Mouse (Mus musculus): ENCODE results near the gene Mettl7a3.

Mettl7a3 gene

DNA sequence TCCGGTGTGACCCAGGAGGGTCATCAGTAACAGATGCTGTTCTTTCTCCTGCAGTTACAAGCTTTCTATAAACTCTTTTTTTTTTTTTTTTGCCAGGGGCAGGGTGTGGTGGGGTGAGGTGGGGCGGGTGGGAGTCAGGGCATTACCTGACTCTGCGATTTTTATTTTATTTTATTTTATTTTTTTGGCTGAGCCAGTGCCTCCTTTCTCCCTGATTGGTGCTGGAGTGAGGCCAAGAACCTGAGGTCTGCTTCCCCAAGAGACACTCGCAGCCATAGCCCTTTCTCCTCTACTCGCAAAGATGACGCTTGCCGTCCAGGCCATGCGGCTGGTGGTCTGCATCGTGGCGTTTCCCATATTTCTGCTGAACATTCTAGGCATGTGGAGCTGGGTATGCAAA is at the start of gene Mettl7a3:
Mettl7a3 (plus strand) TSS at position 301 of the 400 bp plus-strand sequence.
- ChIA-PET CTCF (interaction anchor here in 3 of 4 experiments (0.6 to 1.6 kb wide), 10 partner anchors 9 to 427 kb away, joined by 3 to 8 read pairs (median 4); partner anchors contain the start of genes Methig1 (in 1 of the 3) and Mettl7a2 (in 1 of the 3)), POLR2A (interaction anchor here (0.6 to 1.5 kb wide), 8 partner anchors 12 to 363 kb away, joined by 3 to 5 read pairs (median 4); no protein-coding TSS in a partner anchor)

DNA sequence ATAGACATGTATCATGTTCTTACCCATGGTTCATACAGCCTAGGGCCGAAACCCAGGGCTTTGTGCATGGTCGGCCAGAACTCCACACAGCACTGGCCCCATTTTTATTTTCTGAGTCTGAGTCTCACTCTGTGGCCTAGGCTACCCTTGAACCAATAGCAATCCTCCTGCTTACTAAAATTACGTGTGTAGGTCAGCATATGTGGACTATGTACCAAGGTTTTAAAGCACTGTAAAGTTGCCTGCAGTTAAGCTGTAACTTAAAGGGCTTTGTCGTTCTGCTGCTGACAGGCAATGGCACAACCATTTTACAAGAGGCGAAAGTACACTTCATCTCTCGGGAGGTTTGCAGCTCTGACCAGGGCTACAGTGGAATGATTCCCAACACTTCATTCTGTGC is 45.7 kb upstream of the Mettl7a3 start:
- CTCF ChIA-PET, result interaction anchor here in 1 of 4 experiments (0.6 kb wide), 1 partner anchor 396 kb away, joined by 3 read pairs; no protein-coding TSS in a partner anchor
- POLR2A ChIA-PET, result interaction anchor here in 3 of 4 experiments (0.6 to 5.6 kb wide), 10 partner anchors 8 to 387 kb away, joined by 3 to 31 read pairs (median 4); partner anchors contain the start of genes Atf1 (in 1 of the 3) and Tmprss12 (in 1 of the 3)

DNA sequence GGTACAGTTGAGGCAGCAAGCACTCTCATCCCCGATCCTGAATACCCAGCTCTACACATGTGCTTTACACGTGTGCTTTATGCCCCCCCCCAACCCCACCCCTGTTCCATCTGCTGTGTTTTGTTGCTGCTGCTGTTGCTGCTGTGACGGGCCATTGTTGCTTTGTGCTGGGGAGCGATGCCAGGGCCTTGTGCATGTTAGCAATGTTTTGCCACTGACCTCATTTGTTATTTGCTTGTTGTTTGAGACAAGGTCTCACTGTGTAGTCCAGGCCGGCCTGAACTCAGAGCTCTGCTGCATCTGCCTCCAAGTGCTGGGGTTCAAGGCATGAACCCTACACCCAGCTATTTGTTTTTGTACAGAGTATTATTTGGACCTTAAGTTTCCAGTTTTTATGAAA is 43.9 kb upstream of the Mettl7a3 start:
- CTCF ChIA-PET, result interaction anchor here in 2 of 4 experiments (0.6 to 0.7 kb wide), 3 partner anchors 11 to 795 kb away, joined by 3 read pairs; no protein-coding TSS in a partner anchor
- POLR2A ChIA-PET, result interaction anchor here in 3 of 4 experiments (0.5 to 5.6 kb wide), 22 partner anchors 9 to 848 kb away, joined by 3 to 31 read pairs (median 4); partner anchors contain the start of genes Tmprss12 (in 3 of the 3) and Mettl7a1 (in 1 of the 3)

GRCm38 (mm10) chr15:100292326-100292725 is 42.4 kb upstream of the Mettl7a3 start:
- POLR2A ChIA-PET, result interaction anchor here (0.6 to 5.6 kb wide), 36 partner anchors 9 to 420 kb away, joined by 3 to 31 read pairs (median 4); partner anchors contain the start of genes Tmprss12 (in 3 of the 4), Mettl7a1 (in 2 of the 4), Atf1 (in 1 of the 4) and Dazap2 (in 1 of the 4)
- CTCF ChIA-PET, result interaction anchor here in 3 of 4 experiments (0.6 to 1.0 kb wide), 4 partner anchors 10 to 333 kb away, joined by 3 to 4 read pairs (median 4); partner anchors contain the start of gene Tmprss12 (in 1 of the 3)

GRCm38 (mm10) chr15:100297856-100298255 is 36.9 kb upstream of the Mettl7a3 start:
- ChIA-PET POLR2A (interaction anchor here in 3 of 4 experiments (1.2 to 4.8 kb wide), 8 partner anchors 12 to 70 kb away, joined by 3 to 43 read pairs (median 13); partner anchors contain the start of genes Atf1 (in 1 of the 3) and Tmprss12 (in 1 of the 3)), CTCF (no interaction called here)

GRCm38 (mm10) chr15:100300499-100300898 is 34.2 kb upstream of the Mettl7a3 start:
- CTCF ChIA-PET, result interaction anchor here in 3 of 4 experiments (0.5 to 0.6 kb wide), 3 partner anchors 158 to 1050 kb away, joined by 3 to 5 read pairs (median 4); no protein-coding TSS in a partner anchor
- POLR2A ChIA-PET, result interaction anchor here (0.6 to 4.8 kb wide), 45 partner anchors 9 to 428 kb away, joined by 3 to 43 read pairs (median 4); partner anchors contain the start of genes Atf1 (in 3 of the 4), Tmprss12 (in 2 of the 4) and Csrnp2 (in 1 of the 4)

GRCm38 (mm10) chr15:100301556-100301955 is 33.2 kb upstream of the Mettl7a3 start:
- POLR2A ChIA-PET, result interaction anchor here in 3 of 4 experiments (0.7 to 4.8 kb wide), 18 partner anchors 10 to 756 kb away, joined by 3 to 43 read pairs (median 8); partner anchors contain the start of genes Tmprss12 (in 2 of the 3) and Atf1 (in 1 of the 3)
- CTCF ChIA-PET, result interaction anchor here in 2 of 4 experiments (0.6 to 0.7 kb wide), 3 partner anchors 11 to 200 kb away, joined by 3 to 6 read pairs (median 4); no protein-coding TSS in a partner anchor

DNA sequence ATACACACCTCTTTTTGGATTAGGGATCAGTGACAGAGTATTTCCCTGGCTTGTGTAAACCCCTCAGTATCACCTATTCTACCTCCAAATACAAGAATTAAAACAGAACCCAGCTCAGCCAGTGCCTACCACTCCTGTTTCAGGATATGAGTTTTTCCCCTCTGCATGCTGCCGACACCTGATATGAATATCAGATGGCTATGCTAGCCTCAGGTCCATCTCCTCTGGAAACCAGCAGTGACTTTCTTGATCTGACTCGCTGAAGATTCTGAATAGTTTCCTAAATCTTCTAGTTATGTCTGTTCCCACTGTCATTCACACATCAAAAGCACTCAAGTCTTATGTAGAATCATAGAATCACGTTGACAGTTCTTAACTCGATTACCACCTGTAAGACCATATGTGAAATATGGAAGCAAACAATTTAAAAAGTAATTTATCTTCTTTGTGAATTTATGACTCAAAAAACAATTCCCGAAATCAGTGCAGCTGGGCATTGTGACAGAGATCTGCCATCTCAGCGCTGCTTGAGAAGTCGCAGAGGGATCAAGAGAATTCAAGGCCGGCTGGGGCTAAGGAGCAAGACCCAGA is 31.2 kb upstream of the Mettl7a3 start:
- ChIA-PET POLR2A (interaction anchor here in 3 of 4 experiments (0.7 to 4.1 kb wide), 26 partner anchors 8 to 331 kb away, joined by 3 to 24 read pairs (median 4); partner anchors contain the start of genes Tmprss12 (in 2 of the 3) and Atf1 (in 1 of the 3)), CTCF (interaction anchor here in 1 of 4 experiments (1.0 to 2.8 kb wide), 5 partner anchors 8 to 380 kb away, joined by 3 to 7 read pairs (median 3); no protein-coding TSS in a partner anchor)

DNA sequence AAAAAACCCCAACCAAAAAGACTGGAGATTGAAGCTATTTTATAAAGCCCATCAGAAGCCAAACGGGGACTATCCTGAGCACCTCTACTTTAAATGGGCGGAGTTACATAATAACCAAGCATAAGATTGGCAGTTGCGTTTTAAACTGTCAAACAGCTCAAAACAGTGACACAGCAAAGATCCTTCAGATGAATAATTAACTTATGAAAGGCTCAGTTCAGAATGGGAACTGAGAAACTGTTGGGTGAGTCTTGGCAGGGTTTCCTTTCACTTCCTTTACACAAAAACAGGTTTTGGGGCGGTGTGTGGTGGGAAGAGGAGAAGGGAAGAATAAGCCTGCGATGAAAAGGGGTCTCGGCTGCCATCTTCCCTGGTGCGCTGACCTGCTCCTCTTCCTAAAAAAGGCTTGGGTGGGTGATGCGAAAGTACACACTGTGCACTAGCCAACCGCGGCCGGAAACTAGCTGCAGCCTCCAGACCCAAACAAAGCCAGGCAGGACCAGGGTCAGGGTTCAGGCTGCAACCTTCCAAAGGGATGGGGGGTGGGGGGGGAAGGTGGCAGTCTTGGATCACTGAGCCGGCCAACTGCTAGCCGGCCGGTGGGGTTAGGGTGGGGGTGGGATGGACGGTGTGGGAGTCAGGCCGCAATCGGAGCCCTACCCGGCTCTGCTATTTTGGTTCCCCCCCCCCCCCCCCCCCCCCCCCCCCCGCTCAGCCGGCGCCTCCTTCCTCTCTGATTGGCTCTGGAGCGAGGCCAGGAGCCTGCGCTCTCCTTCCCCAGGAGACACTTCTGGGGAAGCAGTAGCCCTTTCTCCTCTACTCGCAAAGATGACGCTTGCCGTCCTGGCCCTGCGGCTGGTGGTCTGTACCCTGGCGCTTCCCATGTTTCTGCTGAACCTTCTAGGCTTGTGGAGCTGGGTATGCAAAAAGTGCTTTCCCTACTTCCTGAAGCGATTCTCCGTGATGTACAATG is 30.4 kb upstream of the Mettl7a3 start, which contains the start of gene Mettl7a1:
Mettl7a1 (plus strand) TSS at position 122 of the 973 bp plus-strand sequence.
- ChIA-PET POLR2A (interaction anchor here (0.6 to 4.1 kb wide), 40 partner anchors 9 to 383 kb away, joined by 3 to 24 read pairs (median 4); partner anchors contain the start of genes Tmprss12 (in 2 of the 4), Atf1 (in 1 of the 4) and Cela1 (in 1 of the 4)), CTCF (interaction anchor here in 2 of 4 experiments (0.5 to 2.8 kb wide), 12 partner anchors 9 to 398 kb away, joined by 3 to 7 read pairs (median 3); partner anchors contain the start of gene Mettl7a3 (in 1 of the 2))

DNA sequence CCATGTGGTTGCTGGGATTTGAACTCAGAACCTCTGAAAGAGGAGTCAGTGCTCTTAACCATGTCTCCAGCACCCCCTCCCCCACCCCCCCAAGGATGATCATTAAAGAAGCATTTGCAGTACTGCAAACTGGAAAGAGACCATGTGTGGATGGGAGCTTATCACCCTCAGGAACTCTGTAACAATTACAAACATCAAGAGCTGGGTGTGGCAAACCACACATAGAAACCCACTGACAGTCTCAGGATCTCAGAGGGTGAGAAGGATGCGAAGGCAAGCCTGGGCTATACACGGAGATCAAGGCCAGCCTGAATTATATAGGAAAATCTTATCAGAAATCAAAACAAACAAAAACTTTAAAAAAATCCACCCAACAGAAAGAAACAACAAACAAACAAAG is 28.5 kb upstream of the Mettl7a3 start:
- POLR2A ChIA-PET, result interaction anchor here in 3 of 4 experiments (0.6 to 4.1 kb wide), 12 partner anchors 15 to 913 kb away, joined by 3 to 24 read pairs (median 3); partner anchors contain the start of gene Tmprss12 (in 1 of the 3)
- CTCF ChIA-PET, result interaction anchor here in 2 of 4 experiments (0.6 to 2.1 kb wide), 5 partner anchors 32 to 264 kb away, joined by 3 to 8 read pairs (median 3); no protein-coding TSS in a partner anchor

DNA sequence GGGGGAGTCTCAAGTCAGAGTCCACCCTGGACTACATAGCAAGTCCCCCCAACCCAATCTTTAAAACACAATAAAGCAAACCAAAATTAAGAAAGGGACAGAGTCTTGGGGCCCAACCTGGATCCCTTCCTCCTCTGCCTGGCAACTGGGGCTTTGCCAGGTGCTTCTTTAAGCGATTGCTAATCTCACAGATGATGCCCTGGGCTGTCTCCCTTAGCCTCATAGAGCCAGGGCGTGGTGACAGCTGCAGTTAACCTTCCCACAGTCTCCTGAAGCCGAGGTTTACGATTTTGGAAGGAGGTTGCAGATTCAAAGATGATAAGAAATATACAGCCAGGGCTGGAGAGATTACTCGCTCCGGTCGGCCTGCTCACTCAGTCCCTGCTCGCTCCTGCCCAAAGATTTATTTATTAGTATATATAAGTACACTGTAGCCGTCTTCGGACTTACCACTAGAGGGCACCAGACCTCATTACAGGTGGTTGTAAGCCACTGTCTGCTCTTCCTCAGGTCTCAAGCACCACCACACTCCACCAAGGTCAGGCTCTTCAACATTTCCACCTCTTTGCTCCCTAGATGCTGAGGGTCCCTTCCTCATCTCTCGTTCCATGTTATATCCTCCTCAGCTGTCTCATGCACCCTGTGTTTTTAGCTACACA is 27.2 kb upstream of the Mettl7a3 start:
- POLR2A ChIA-PET, result interaction anchor here in 2 of 4 experiments (0.7 to 1.6 kb wide), 6 partner anchors 13 to 60 kb away, joined by 3 to 6 read pairs (median 4); partner anchors contain the start of gene Tmprss12 (in 1 of the 2)
- CTCF ChIA-PET, result interaction anchor here (0.6 to 1.6 kb wide), 10 partner anchors 10 to 644 kb away, joined by 3 to 28 read pairs (median 6); no protein-coding TSS in a partner anchor

DNA sequence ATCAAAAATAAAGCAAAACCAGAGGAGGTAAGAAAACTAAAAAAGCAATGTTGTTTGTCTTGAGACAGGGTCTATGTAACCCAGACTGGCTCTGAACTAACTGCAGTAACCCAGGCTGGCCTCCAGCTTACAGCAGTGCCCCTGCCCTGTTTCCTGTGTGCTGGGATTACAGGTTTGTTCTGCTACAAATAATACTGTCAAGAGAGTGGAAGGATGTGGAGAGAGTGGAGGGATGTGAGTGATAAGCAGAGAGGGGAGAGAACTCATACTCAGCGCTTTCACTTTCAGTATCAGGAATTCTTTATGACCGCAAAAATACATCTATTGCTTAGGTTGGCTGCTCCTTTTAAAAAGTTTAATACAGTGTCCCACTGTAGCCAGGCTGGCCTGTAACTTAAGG is 22.4 kb upstream of the Mettl7a3 start:
- CTCF ChIA-PET, result interaction anchor here in 1 of 4 experiments (1.2 kb wide), 1 partner anchor 47 kb away, joined by 3 read pairs; no protein-coding TSS in a partner anchor
- POLR2A ChIA-PET, result interaction anchor here in 2 of 4 experiments (1.0 to 1.1 kb wide), 4 partner anchors 8 to 70 kb away, joined by 3 to 5 read pairs (median 4); no protein-coding TSS in a partner anchor

DNA sequence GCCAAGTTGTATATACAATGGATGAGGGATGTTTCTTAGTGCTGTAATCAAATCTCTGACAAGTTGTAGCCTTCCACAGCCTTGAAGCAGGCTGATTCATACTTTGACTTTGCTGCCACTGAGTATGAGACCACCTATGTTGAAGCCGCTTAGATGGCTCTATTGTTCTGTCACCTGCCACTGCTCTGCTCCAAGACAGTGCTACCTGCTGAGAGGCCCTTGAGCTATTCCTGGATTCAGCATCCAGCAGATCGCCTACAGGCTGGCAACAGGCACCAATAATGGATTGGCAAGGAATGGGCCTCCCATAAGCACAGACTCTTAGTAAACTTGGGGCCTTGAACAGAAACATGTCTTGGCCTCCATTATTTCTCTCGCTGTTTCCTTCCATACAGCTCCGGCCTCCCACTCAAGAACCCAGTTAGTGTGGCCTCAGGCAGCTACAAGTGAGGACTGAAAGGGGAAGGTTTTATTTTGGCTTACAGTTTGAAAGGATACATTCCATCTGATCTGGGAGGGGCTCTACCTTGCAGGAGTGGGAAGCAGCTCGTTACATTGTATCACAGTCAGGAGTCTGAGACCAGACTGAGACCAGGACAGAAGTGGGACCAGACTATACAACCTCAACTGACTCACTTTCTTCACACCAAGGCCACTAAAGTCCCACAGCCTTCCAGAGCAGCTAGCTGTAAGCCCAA is 20.1 kb upstream of the Mettl7a3 start:
- CTCF ChIA-PET, result interaction anchor here in 2 of 4 experiments (0.6 to 1.0 kb wide), 2 partner anchors 10 to 283 kb away, joined by 3 to 6 read pairs; no protein-coding TSS in a partner anchor
- POLR2A ChIA-PET, result interaction anchor here (0.6 to 1.9 kb wide), 14 partner anchors 9 to 343 kb away, joined by 3 to 13 read pairs (median 3); partner anchors contain the start of genes Mettl7a3 (in 1 of the 4) and Tmprss12 (in 1 of the 4)

- POLR2A ChIA-PET, result interaction anchor here in 1 of 4 experiments (0.7 kb wide), 1 partner anchor 273 kb away, joined by 3 read pairs; no protein-coding TSS in a partner anchor
- CTCF ChIA-PET, result interaction anchor here in 2 of 4 experiments (0.7 to 0.8 kb wide), 2 partner anchors 10 to 24 kb away, joined by 3 to 4 read pairs; no protein-coding TSS in a partner anchor
Observed at GRCm38 (mm10) chr15:100318014-100318671, 16.6 kb upstream of the Mettl7a3 start.

GRCm38 (mm10) chr15:100319884-100320283 is 14.8 kb upstream of the Mettl7a3 start:
- POLR2A ChIA-PET, result interaction anchor here in 3 of 4 experiments (0.5 to 2.7 kb wide), 6 partner anchors 12 to 75 kb away, joined by 3 to 7 read pairs (median 4); partner anchors contain the start of gene Tmprss12 (in 1 of the 3)
- CTCF ChIA-PET, result interaction anchor here in 1 of 4 experiments (0.6 kb wide), 1 partner anchor 166 kb away, joined by 3 read pairs; no protein-coding TSS in a partner anchor

Measured in embryonic stem cell, embryonic (primary cell).